Mouse (Mus musculus) kidney, embryonic 14.5 days (tissue): ENCODE data around the gene Nup62. TPM values are rescaled to one million over a fixed set of nuclear protein-coding genes. Genes with fewer than 3 reads are reported as not detected.

Source experiments
- ATAC-seq: fragments of 200-750 bp; cut with Nextera tagmentation; 2 replicates; pipeline ENCODE4 v1.8.0; 2017; ENCODE audit warnings: moderate number of reproducible peaks, mild to moderate bottlenecking, moderate TSS enrichment, moderate library complexity; ENCODE audit not compliant: low FRiP score, low TSS enrichment
- H3K27ac ChIP-seq: fragments of 300-500 bp; sonication (generic); 2 replicates; pipeline ENCODE4 v1.5.1; 2014; ENCODE audit warnings: low read depth, mild to moderate bottlenecking, low read length, moderate library complexity, mixed read lengths
- H3K27me3 ChIP-seq: fragments of 300-500 bp; sonication (generic); 2 replicates; pipeline ENCODE4 v1.6.1; 2014; ENCODE audit warnings: mild to moderate bottlenecking, low read length; ENCODE audit not compliant: control insufficient read depth, insufficient read depth
- H3K36me3 ChIP-seq: fragments of 300-500 bp; sonication (generic); 2 replicates; pipeline ENCODE4 v1.6.1; 2014; ENCODE audit warnings: low read length, mixed read lengths; ENCODE audit not compliant: control insufficient read depth, insufficient read depth
- H3K4me1 ChIP-seq: fragments of 300-500 bp; sonication (generic); 2 replicates; pipeline ENCODE4 v1.6.1; 2014; ENCODE audit warnings: low read length, mixed read lengths; ENCODE audit not compliant: control insufficient read depth, insufficient read depth
- H3K4me2 ChIP-seq: fragments of 300-500 bp; sonication (generic); replicated peaks from 2 replicates; pipeline ENCODE4 v1.6.1; 2014; ENCODE audit warnings: low read depth, mild to moderate bottlenecking, low read length
- H3K4me3 ChIP-seq: fragments of 300-500 bp; sonication (generic); 2 replicates; pipeline ENCODE4 v1.5.1; 2014; ENCODE audit warnings: mild to moderate bottlenecking, low read length
- H3K9ac ChIP-seq: fragments of 300-500 bp; sonication (generic); 2 replicates; pipeline ENCODE4 v1.6.1; 2014; ENCODE audit warnings: low read depth, mild to moderate bottlenecking, low read length, moderate library complexity
- H3K9me3 ChIP-seq: fragments of 300-500 bp; sonication (generic); 2 replicates; pipeline ENCODE4 v1.6.1; 2016; ENCODE audit warnings: low read length; ENCODE audit not compliant: control insufficient read depth
- WGBS: fragments of 180-500 bp; shearing (Covaris S2); extraction: QIAGEN DNeasy Blood & Tissue Kit; methylation state at CpG from one replicate; pipeline ENCODE4 v1.1.7; 2014; 5-methylcytosine and 5-hydroxymethylcytosine counted together
- polyA plus RNA-seq: library from polyadenylated mRNA; unstranded; fragments of >200 nt; fragmentation: Nextera tagmentation; extraction: Ambion mirVana; gene quantifications from 2 replicates; pipeline ENCODE4 v1.2.1, GENCODE M21; 2014

The Nup62 gene
- polyA plus RNA-seq, 1 experiment from 2014 or later = 59.5 TPM

DNA sequence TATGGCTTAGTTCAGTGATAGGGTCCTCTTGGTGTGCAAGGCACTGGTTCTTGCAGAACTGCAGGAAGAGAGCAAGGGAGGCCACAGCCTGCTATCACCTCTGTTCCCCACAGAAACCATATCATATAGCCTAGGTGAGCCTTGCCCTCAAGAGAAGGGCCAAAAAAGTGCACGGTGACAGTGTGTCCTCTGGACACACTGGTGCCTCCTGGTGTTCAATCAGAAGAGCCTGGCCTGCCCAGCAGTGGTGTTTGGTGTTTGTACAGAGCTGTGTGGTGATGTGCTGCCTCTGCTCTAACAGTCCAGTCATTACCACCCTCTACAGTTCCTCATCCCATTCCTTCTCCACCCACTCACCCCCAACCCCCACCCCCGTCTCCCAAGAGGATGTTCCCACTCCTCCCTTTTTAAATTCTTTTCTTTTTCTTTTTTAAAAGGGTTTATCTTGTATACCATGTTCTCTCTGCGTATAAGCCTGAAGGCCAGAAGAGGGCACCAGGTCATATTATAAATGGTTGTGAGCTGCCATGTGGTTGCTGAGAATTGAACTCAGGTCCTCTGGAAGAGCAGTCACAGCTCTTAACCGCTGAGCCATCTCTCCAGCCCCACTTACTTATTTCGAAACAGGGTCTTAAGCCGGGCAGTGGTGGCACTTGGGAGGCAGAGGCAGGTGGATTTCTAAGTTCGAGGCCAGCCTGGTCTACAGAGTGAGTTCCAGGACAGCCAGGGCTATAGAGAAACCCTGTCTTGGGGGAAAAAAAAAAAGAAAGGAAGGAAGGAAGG is 6.0 kb downstream of the Nup62 start:
- no peaks in the 10 kb centered on the region for H3K9me3 ChIP-seq
- no peak overlapping the region for H3K27ac ChIP-seq
- no peak overlapping the region for H3K4me3 ChIP-seq
- no peak for ATAC-seq
- H3K27me3 ChIP-seq = no peaks in the 10 kb centered on the region
- 82% methylated on average over 7 of the region's 7 CpGs for WGBS
- no peak overlapping the region for H3K9ac ChIP-seq
- peaks cover 33% of the 10 kb centered on the region for H3K4me1 ChIP-seq
- H3K36me3 ChIP-seq = peaks cover 3% of the 10 kb centered on the region; the same call in 1 of the 2 replicates
- no peak overlapping the region for H3K4me2 ChIP-seq

DNA sequence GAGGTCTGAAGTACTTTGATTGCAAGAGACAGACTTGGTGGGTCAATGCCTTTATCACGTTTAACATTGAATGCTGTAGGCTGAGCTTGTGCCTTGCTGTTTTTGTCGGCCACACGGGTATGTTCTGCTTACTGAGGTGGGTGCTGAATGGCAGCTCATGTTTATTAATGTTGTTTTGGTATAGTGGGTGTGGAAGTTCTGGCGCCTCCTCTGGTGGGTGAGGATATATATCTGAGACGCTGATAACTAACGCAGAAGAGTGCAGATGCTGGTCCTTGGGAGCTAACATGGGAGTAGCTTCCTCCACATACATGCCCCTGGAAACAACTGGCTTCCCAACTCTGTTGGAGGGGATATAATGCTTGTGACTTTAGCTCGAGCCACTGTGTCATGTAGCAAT is 7.5 kb downstream of the Nup62 start:
- Histone ChIP-seq H3K9ac (no peak overlapping the region), H3K4me1 (peaks cover 22% of the 10 kb centered on the region), H3K27ac (no peak overlapping the region), H3K27me3 (no peaks in the 10 kb centered on the region), H3K36me3 (peaks cover 10% of the 10 kb centered on the region; the same call in 1 of the 2 replicates), H3K4me3 (no peak overlapping the region), H3K9me3 (no peaks in the 10 kb centered on the region), H3K4me2 (no peak overlapping the region)
- WGBS = 44% methylated on average over 7 of the region's 7 CpGs
- no peak for ATAC-seq

DNA sequence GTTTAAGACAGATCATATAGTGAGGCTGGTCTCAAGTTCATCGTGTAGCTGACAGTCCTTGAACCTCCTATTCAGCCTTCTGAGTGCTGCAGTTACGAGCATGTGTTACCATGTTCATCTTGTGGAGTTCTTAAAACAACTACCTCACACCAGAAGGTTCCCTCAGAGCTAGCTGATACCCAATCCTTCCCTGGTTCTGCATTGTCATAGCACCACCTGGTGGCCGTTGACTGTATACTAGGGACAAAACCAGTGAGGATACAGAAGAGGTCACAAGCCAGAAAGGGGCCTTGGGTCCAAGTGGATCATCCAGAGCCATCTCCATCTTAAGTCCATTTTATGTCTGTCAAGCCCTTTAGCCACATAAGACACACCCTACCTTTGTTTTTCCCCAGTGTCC is 9.0 kb downstream of the Nup62 start:
- H3K4me1 ChIP-seq = peaks cover 13% of the 10 kb centered on the region; the same call in 1 of the 2 replicates
- H3K36me3 ChIP-seq = peaks cover 25% of the 10 kb centered on the region
- H3K27ac ChIP-seq = no peak overlapping the region
- H3K4me3 ChIP-seq = no peak overlapping the region
- H3K4me2 ChIP-seq = no peak overlapping the region
- H3K9ac ChIP-seq = no peak overlapping the region
- ATAC-seq = no peak; the same call in 1 of the 2 replicates
- no peaks in the 10 kb centered on the region for H3K9me3 ChIP-seq
- WGBS = 21% methylated on average over 3 of the region's 3 CpGs
- no peaks in the 10 kb centered on the region for H3K27me3 ChIP-seq

DNA sequence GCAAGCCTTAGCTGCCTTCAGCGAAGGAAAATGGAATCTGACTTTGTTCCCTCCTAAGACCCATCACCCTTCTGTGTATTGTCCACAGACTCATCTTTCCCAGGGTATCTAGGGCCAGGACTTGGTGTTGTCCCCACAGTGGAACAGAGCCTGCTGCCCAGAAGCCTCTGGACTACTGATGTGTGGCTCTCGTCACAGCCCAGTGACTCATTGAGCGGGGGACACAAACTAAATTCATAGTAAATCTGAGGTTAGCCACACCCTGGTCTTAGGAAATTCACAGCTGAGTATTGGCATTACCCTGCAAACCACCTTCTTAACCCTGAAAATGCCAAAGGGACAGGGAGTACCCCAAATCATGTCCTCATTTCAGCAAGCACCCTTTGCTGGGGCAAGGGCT is 10.9 kb downstream of the Nup62 start:
- Histone ChIP-seq H3K9me3 (no peaks in the 10 kb centered on the region), H3K4me1 (0 out of 2 replicates have a peak, but pooled peaks cover 5% of the 10 kb centered on the region), H3K27ac (no peak overlapping the region), H3K4me3 (no peak overlapping the region), H3K4me2 (no peak overlapping the region), H3K36me3 (peaks cover 44% of the 10 kb centered on the region), H3K9ac (no peak overlapping the region), H3K27me3 (no peaks in the 10 kb centered on the region)
- ATAC-seq = no peak
- WGBS = 85% methylated on average over 3 of the region's 3 CpGs

DNA sequence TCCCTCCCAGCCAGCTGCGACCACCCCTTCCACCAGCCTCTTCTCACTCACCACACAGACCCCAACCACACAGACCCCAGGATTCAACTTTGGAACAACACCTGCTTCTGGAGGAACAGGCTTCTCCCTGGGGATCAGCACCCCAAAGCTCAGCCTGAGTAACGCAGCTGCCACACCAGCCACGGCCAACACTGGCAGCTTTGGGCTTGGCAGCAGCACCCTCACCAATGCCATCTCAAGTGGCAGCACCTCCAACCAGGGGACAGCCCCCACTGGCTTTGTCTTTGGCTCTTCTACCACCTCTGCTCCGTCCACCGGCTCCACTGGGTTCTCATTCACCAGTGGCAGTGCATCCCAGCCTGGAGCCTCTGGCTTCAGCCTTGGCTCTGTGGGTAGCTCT is 12.8 kb downstream of the Nup62 start:
- Histone ChIP-seq H3K27ac (no peak overlapping the region), H3K9me3 (no peaks in the 10 kb centered on the region), H3K36me3 (peaks cover 45% of the 10 kb centered on the region), H3K9ac (no peak overlapping the region), H3K4me1 (0 out of 2 replicates have a peak, but pooled peaks cover 4% of the 10 kb centered on the region), H3K4me3 (no peak overlapping the region), H3K27me3 (no peaks in the 10 kb centered on the region), H3K4me2 (no peak overlapping the region)
- 85% methylated on average over 5 of the region's 5 CpGs for WGBS
- no peak for ATAC-seq

DNA sequence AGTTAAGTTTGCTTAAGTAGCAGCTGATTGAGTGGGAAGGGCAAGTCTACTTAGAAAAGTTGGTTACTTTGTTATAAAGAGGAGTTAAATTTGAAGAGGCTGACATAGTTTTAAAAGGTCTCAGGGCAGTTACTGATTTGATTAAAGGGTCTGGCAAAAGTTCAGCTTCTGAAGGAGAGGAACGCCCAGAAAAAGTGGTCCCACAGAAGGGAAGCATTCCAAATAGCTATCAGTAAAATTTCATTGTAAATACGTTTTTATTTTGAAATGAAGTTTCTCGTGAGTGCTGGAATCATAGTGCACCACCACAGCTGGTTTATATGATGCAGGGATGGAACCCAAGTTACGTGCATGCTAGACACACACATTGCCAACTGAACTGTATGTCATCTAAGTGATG is 16.9 kb downstream of the Nup62 start:
- Histone ChIP-seq H3K27ac (no peak overlapping the region), H3K36me3 (peaks cover 44% of the 10 kb centered on the region), H3K9me3 (no peaks in the 10 kb centered on the region), H3K27me3 (no peaks in the 10 kb centered on the region), H3K4me2 (no peak overlapping the region), H3K9ac (no peak overlapping the region), H3K4me1 (0 out of 2 replicates have a peak, but pooled peaks cover 6% of the 10 kb centered on the region), H3K4me3 (no peak overlapping the region)
- WGBS = 65% methylated on average over 4 of the region's 4 CpGs
- no peak for ATAC-seq

DNA sequence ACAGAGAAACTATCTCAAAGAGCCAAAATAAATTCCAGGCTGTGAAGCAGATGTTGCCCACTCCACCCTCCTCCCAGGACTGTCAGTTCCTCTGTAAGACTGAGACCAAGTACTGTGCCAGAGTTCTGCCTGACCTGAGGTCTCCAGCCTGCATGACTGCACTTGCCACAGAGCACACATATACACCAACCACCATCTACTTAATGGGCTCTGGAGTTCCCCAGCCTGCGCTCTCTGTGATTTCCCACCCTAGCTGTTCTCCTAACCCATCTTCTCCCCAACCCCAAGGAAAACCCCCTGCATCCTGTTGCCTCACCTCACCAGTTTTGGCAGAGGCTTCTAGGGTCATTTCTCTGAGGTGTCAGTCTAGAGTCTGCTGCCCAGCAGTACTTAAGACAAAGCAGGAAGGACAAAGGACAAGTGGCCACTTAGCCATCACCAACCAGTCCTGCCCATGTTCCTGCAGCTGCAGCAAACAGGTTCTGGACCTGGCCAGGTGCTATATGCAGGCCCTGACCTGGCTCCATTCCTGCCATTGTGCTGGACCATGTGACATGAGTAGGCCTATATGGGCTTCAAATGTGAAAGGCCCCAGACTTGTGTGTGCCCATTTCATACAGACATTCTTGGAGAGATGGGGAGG is 19.6 kb downstream of the Nup62 start:
- WGBS = 88% methylated on average over 1 of the region's 1 CpGs
- Histone ChIP-seq H3K4me3 (no peak overlapping the region), H3K4me1 (peaks cover 16% of the 10 kb centered on the region; the same call in 1 of the 2 replicates), H3K36me3 (peaks cover 19% of the 10 kb centered on the region), H3K9ac (no peak overlapping the region), H3K4me2 (no peak overlapping the region), H3K27me3 (0 out of 2 replicates have a peak, but pooled peaks cover 4% of the 10 kb centered on the region), H3K27ac (no peak overlapping the region), H3K9me3 (no peaks in the 10 kb centered on the region)
- no peak for ATAC-seq

DNA sequence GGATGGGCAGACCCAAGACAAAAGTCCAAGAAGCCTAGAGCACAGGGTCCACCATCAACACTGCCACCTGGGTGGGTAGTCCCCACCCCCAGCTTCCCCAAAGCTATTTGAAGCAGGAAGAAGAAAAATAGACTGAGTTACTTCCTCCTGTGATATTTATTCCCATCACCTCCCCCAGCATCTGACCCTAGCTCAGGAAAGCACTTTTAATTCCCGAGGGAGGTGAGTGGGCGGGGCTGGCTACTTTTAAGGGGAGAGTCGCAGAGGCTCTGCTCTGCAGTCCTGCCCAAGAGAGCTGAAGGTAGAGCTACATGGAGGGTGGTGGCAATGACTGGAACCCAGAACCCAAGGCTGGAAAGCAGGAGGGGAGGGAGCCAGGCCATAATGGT is 20.1 kb downstream of the Nup62 start:
- Histone ChIP-seq H3K4me1 (peaks cover 16% of the 10 kb centered on the region; the same call in 1 of the 2 replicates), H3K27me3 (0 out of 2 replicates have a peak, but pooled peaks cover 4% of the 10 kb centered on the region), H3K36me3 (peaks cover 14% of the 10 kb centered on the region), H3K9me3 (no peaks in the 10 kb centered on the region), H3K27ac (no peak overlapping the region), H3K4me3 (no peak overlapping the region), H3K4me2 (no peak overlapping the region), H3K9ac (no peak overlapping the region)
- no peak for ATAC-seq
- 22% methylated on average over 3 of the region's 3 CpGs for WGBS
